ENCODE assay signal across 26 mouse cellular contexts in the genomic region with DNA sequence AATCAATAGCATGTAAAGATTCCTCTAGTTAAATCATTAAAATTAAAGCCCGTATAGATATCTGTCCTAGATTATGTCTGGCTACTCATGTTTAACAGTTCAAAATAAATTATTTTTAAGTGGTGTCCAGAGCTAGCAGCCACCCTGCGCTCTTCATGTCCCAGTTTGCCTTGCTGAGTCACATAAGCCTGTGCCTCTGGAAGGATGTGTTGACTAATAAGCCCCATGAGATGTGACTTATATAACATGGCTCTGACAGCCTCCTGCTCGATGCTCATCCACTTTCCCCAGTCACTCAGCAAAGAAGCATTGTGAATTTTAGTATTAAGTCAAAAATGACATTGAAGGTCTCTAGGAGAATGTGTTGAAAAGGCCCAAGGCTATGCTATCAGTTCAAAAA. TPM values are rescaled to one million over a fixed set of nuclear protein-coding genes. Genes with fewer than 3 reads are reported as not detected.
DNase-seq lines count a peak whose midpoint lies in the region; ATAC-seq and TF ChIP-seq lines count a peak whose summit lies in the region.
"Had no signal": no experiment of that assay in that cellular context is flagged by ENCODE, and none has a peak within 500 bp of the region (broad histone marks: within the 10 kb centered on the region; RNA-seq: fewer than 3 reads in every experiment).

No protein-coding gene starts in this region.

- no peak; the same call in 1 of the 2 replicates for ATAC-seq in midbrain, postnatal 0 days (ENCODE audit: low FRiP score)
- ATAC-seq: CD4-positive, CD25-positive, alpha-beta regulatory T cell, adult 4 months; forebrain, embryonic 14.5 days; forebrain, embryonic 16.5 days had no signal

- no peaks in the 10 kb centered on the region for H3K27me3 ChIP-seq in midbrain, postnatal 0 days (ENCODE audit: insufficient read depth, low read length)
- H3K27me3 ChIP-seq: CH12.LX; embryonic facial prominence, embryonic 13.5 days; embryonic facial prominence, embryonic 15.5 days; forebrain, embryonic 12.5 days had no signal

- H3K4me1 ChIP-seq in midbrain, postnatal 0 days (ENCODE audit: insufficient read depth, low read length): no peaks in the 10 kb centered on the region
- H3K4me1 ChIP-seq: embryonic facial prominence, embryonic 13.5 days; embryonic facial prominence, embryonic 15.5 days; forebrain, embryonic 12.5 days had no signal

- H3K9ac ChIP-seq in midbrain, postnatal 0 days (replicated peaks; ENCODE audit: low read length, poor library complexity, severe bottlenecking): no peak overlapping the region
- H3K9ac ChIP-seq: embryonic facial prominence, embryonic 13.5 days; embryonic facial prominence, embryonic 15.5 days; forebrain, embryonic 12.5 days had no signal

- H3K4me3 ChIP-seq in midbrain, postnatal 0 days (ENCODE audit: low read depth, low read length): no peak overlapping the region
- H3K4me3 ChIP-seq: embryonic facial prominence, embryonic 13.5 days; embryonic facial prominence, embryonic 15.5 days; erythroblast, embryonic 14.5 days; forebrain, embryonic 10.5 days; forebrain, embryonic 12.5 days had no signal

- H3K27ac ChIP-seq in midbrain, postnatal 0 days (ENCODE audit: low read depth, low read length): no peak overlapping the region
- H3K27ac ChIP-seq: embryonic facial prominence, embryonic 13.5 days; embryonic facial prominence, embryonic 15.5 days; forebrain, embryonic 10.5 days; forebrain, embryonic 12.5 days had no signal

- no peak for TF ChIP-seq CTCF in midbrain, postnatal 0 days (IDR thresholded peaks at IDR 0.05)

- H3K9me3 ChIP-seq in midbrain, postnatal 0 days (ENCODE audit: low read length): no peaks in the 10 kb centered on the region
- H3K9me3 ChIP-seq: embryonic facial prominence, embryonic 13.5 days; embryonic facial prominence, embryonic 15.5 days; forebrain, embryonic 10.5 days; G1E had no signal

- 69% methylated on average over 3 of the region's 3 CpGs for WGBS in midbrain, postnatal 0 days

- peak; percentile 31 for DNase-seq in right cerebral cortex, adult 18-20 months
- DNase-seq in right cerebral cortex, adult 2 months (ENCODE audit: low spot score in 2 of 2): no peak
- DNase-seq in MN1 (ENCODE audit: low spot score): peak; percentile 25
- no peak for DNase-seq in cerebellum, postnatal 25 days
- no peak for DNase-seq in midbrain, postnatal 0 days (ENCODE audit: low spot score)
- DNase-seq: adrenal gland, adult 2 months; adrenal gland, postnatal 10 days; adrenal gland, postnatal 25 days; B cell, adult 2 months; cerebellum, adult 11-12 months; cerebellum, adult 2 months; cerebellum, adult 9-10 months; cerebellum, postnatal 10 days; cerebellum, postnatal 36 days; embryo, embryonic 11 days had no signal

- H3K4me2 ChIP-seq in midbrain, postnatal 0 days (ENCODE audit: low read depth, low read length, poor library complexity, severe bottlenecking): no peak overlapping the region
- H3K4me2 ChIP-seq: embryonic facial prominence, embryonic 13.5 days; embryonic facial prominence, embryonic 15.5 days; forebrain, embryonic 12.5 days had no signal

- H3K36me3 ChIP-seq in midbrain, postnatal 0 days (ENCODE audit: insufficient read depth, low read length): no peaks in the 10 kb centered on the region
- H3K36me3 ChIP-seq: embryonic facial prominence, embryonic 13.5 days; embryonic facial prominence, embryonic 15.5 days; forebrain, embryonic 10.5 days; forebrain, embryonic 12.5 days; G1E had no signal

RNA-seq across cellular contexts. Expression of gene Unc80, which starts 10.4 kb away (rescaled TPM):
- total RNA-seq in midbrain, postnatal 0 days (2014; rRNA removed): 24.2 and 26.4 TPM in 2 replicates
- 7.3 and 9.6 TPM in 2 replicates for polyA plus RNA-seq in midbrain, postnatal 0 days (2015; fragmentation: Nextera tagmentation; extraction: Ambion mirVana)
- total RNA-seq: common myeloid progenitor, adult 5-6 weeks had no signal
- polyA plus RNA-seq: CD4-positive, CD25-positive, alpha-beta regulatory T cell, adult 4 months; erythroblast, embryonic 14.5 days had no signal

Comparison
In these comparisons a context has a peak if more than half of its experiments do, and no peak if none do; other contexts are left out.
1. DNase-seq: peak in right cerebral cortex, adult 18-20 months (single experiment) and MN1 (single experiment); none in right cerebral cortex, adult 2 months (0 of 2), cerebellum, postnatal 25 days (0 of 2) and midbrain, postnatal 0 days (single experiment).